Mouse (Mus musculus): ENCODE results near the gene Xxylt1.

- TF ChIP-seq CTCF (IDR thresholded peaks at IDR 0.05; ENCODE audit: borderline replicate concordance, insufficient read depth, low read depth, low read length) (no peak), POLR2A (IDR thresholded peaks at IDR 0.05; ENCODE audit: borderline replicate concordance, insufficient read depth, low read length) (no peak)
Observed at GRCm38 (mm10) chr16:30977728-30978127, 103.5 kb downstream of the Xxylt1 start.
